Mouse (Mus musculus) hematopoietic stem cell, adult 5-6 weeks (primary cell): Measurements from ENCODE around the gene Abhd12b. TPM values are rescaled to one million over a fixed set of nuclear protein-coding genes. Genes with fewer than 3 reads are reported as not detected.

ENCODE experiments used
- ATAC-seq, 2 experiments: fragments of 125-278 bp in 1 of 2; replicated peaks in 1 of 2; 2 replicates each; pipeline ENCODE4 v1.8.0; 2016 to 2017; ENCODE audit warnings: inconsistent platforms in 2 of 2, mild to moderate bottlenecking in 2 of 2, moderate number of reproducible peaks in 2 of 2, low read depth in 1 of 2, moderate TSS enrichment in 1 of 2; ENCODE audit not compliant: low FRiP score in 2 of 2, poor library complexity in 2 of 2, severe bottlenecking in 2 of 2, insufficient read depth in 1 of 2, low TSS enrichment in 1 of 2
- total RNA-seq: library from RNA; stranded (forward); fragments of 172-1452, 232-1000 nt; gene quantifications from 2 replicates; pipeline ENCODE4 v1.2.3, GENCODE M21; 2017

Abhd12b gene
- total RNA-seq, result not detected in 2 replicates

DNA sequence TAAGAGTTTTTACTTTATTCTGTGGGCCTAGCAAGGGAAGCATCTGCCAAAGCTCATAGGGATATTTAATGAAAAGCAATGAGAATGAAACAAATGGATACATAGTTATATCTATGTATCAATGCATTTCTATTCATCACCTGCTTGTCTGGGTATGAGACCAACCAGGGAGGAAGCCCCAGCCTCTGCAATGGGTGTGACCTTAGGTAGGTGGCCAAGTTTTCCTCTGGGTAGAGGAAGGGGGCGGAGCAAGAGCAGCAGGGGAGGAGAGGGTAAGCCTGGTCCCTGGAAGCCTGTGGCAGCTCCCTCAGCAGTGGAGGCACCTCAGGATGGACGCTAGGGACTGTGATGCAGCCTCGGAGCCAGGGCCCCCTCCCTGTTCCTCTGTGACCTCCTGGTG lies at the start of gene Abhd12b:
Abhd12b (plus strand) TSS at position 301 of the 400 bp plus-strand sequence.
- ATAC-seq, result no peak

- ATAC-seq, result no peak
These were observed 49.7 kb upstream of the Abhd12b start for GRCm38 (mm10) chr12:70104199-70104598.

DNA sequence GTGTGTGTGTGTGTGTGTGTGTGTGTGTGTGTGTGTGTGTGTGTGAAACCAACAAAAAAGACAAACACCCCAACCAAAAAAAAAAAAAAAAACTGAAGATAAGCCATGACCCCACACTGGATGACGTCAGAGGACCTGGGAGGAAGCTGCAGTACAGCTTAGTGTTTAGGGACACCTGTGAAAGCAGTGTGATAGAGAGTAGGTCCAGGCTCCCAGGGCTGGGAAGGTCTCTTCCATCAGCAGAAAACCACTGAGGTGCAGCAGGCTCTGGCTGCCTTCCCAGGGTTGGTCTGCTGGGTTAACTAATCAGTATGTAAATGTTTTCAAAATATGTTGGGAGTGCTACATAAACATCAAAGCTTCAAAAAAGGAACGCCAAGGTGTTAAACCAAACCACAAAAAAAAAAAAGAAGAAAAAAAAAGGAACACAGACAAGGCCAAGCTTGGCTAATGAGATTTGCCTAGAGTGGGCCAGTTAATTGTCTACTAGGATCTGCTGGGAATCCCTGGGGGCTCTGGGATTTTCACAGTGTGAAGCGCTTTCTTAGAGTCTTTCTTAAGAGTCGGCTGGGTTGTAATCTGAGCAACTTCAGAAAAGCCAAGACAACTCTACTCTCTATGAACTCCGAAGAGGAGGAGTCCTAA lies 49.0 kb upstream of the Abhd12b start:
- no peak for ATAC-seq

GRCm38 (mm10) chr12:70105885-70106284 lies 48.1 kb upstream of the Abhd12b start:
- no peak for ATAC-seq

DNA sequence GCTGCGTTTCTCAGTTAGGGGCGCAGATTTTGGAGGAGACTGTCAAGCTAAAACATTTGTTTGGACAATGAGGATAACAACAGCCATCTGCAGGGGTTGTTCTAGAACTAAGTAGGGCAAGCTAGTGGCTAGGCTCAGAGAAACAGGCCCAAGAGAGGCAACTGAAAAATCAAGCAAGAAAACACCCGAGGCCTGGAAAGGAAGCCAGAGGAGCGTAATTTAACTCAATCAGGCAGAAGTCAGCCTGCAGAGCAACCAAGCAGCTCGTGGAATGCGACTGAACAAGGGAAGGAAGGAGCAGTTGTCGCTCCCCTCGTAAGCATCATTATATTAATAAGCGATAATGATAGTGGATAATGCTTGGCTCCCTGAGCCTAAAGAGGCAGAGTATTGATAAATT lies 47.4 kb upstream of the Abhd12b start:
- ATAC-seq, result no peak

DNA sequence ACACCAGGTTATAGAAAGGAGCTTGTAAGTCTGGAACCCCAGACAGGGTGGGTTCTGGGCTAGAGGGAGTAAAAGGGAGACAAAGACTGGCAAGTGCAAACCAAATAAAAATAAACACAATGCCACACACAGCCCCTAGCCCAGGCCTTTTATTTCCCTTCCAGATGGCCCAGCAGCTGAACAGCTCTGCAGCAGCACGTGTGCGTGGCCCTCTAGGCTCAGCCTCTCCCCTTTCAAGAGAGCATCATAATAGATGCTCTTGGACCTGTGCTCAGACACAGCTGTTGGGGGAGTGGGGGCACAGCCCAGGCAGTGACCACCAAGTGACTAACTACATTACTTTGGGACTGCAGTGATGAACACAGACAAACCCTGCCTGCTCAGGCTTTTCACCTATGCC lies 45.8 kb upstream of the Abhd12b start:
- ATAC-seq, result no peak

DNA sequence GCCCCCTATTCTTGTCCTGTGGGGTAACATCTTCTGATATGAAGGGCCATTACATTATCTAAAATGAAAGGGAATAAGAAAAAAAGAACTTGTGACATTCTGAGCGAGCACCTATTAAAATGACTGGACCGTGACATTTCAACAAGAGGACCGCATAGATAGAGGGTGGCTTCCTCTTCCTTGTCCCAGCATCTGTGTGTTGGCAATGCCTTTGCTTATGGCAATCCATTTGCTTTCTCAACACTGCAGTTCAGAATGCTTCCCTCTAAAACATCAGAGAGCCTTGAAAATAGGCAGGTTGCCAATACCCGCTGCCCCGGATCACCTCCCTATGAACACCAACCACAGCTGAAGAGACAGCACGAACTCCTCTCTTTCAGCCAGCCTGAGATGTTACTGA lies 44.0 kb upstream of the Abhd12b start:
- ATAC-seq, result peak in 1 of 2 experiments; percentile 34; a peak in 1 of 4 replicates

- ATAC-seq, result peak in 1 of 2 experiments; percentile 16; a peak in 1 of 4 replicates
These were observed 43.4 kb upstream of the Abhd12b start for GRCm38 (mm10) chr12:70110375-70111116.

GRCm38 (mm10) chr12:70111117-70111366 lies 42.9 kb upstream of the Abhd12b start:
- ATAC-seq, result peak in 1 of 2 experiments; percentile 11; a peak in 1 of 4 replicates

DNA sequence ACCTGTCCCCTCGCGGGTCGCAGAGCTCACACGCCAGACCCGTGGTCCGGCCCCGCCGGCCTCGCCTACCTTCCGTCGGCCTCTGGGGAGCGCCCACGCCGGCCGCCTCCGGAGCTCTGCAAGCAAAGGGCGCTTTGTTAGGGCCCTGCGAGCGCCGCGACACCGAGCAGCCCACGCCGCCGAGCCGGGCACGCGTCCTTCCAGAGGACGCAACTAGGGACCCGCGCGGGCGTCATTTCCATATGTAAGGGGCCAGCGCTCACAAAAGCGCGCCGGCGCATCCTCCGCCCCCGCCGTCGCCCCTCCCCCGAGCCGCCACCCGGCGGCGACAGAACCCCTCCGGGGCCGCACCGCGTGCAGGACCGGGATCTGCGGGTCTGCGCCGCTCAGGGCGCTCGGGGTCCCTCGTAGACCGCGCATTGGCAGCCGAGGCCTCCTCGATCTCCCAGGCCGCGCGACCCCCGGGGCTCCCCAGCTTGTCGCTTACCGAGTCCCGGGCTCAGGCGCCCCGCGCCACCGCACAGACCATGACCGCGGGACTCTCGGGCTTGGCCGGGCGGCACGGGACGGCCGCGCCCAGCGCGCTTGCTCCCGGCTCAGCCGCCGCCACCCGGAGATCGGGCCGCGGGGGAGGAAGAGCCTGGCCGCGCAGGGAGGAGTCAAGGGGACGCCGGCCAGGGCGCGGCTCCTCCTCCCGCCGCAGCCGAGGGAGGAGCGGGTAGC lies 42.4 kb upstream of the Abhd12b start:
- peak; percentile 74 to 77 for ATAC-seq

DNA sequence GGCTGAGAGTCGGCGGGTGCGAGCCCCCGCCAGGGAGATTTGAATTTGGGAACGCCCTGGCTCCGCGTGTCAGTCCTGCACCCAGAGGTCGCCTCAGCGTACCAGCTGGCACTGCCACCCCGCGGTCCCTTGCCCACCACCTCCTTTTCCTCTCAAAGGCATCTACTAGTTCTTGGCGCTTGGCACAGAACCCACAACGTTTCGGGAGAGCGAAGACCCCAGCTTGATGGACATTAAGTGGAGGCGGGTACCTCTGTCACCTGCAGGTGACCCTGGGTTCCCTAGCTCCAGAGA lies 41.9 kb upstream of the Abhd12b start:
- no peak for ATAC-seq

DNA sequence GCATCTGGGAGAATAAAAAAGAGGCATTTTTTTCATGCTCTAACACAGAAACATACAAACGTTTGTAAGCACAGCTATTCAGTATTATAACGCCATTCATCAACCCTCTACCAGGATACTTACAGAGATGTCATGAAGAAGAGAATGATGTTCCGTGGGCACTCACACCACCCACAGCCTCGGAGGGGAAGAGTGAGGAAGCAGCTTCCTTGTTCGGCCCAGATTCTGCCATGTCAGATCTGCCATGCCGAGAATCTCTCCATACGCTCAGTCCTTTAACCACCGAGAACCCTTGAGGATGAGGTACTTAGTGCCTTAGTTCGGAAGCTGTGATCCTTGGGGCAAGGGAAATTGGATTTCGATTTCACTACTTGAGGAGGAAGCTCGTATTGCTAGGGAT lies 40.6 kb upstream of the Abhd12b start, which contains the start of gene Nin:
Nin (minus strand) TSS at position 367 of the 400 bp plus-strand sequence.
- no peak for ATAC-seq

- no peak for ATAC-seq
These were observed 36.8 kb upstream of the Abhd12b start for GRCm38 (mm10) chr12:70117146-70117545.

- ATAC-seq, result no peak
These were observed 35.1 kb upstream of the Abhd12b start for GRCm38 (mm10) chr12:70118721-70119345.

DNA sequence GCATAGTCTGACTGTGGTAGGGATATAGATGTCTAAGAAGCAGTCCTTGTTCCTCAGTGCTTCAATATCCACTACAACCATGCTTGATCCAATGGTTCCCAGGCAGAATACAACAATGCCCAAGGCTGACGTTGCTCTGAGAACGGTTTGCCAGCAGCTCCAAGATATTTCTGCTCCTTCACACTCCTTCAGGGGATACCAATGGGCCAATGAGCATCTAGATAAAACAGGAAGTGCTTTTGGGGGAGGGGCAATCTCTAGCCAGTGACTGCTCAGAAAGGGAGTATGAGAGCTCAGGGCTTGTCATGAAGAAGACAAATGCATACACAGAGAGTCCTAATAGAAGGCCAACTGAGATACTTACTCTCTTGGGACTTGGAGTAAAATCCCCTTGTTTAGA lies 34.4 kb upstream of the Abhd12b start:
- ATAC-seq, result peak; percentile 49 to 64; a peak in 3 of 4 replicates

DNA sequence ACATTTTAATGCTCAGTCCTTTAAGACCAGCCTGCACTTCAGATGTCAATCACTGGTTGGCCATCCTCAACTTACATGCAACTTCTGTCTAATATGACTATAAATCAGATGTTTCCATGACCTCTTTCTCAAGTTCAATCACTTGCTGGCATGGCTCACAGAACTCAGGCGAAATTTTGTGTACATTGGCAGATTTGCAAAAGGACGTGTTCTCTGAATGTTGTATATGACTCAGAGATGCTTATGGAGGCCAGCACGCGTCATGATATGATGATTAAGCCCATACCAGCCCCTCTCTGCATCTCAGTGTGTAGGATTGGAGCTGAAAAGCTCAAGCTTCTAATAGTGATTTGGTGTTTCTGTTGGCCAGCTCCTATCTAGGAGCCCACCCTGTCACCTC lies 27.3 kb upstream of the Abhd12b start:
- ATAC-seq, result no peak

- ATAC-seq, result peak; percentile 84 to 89
These were observed 24.8 kb upstream of the Abhd12b start for GRCm38 (mm10) chr12:70129105-70129504.

DNA sequence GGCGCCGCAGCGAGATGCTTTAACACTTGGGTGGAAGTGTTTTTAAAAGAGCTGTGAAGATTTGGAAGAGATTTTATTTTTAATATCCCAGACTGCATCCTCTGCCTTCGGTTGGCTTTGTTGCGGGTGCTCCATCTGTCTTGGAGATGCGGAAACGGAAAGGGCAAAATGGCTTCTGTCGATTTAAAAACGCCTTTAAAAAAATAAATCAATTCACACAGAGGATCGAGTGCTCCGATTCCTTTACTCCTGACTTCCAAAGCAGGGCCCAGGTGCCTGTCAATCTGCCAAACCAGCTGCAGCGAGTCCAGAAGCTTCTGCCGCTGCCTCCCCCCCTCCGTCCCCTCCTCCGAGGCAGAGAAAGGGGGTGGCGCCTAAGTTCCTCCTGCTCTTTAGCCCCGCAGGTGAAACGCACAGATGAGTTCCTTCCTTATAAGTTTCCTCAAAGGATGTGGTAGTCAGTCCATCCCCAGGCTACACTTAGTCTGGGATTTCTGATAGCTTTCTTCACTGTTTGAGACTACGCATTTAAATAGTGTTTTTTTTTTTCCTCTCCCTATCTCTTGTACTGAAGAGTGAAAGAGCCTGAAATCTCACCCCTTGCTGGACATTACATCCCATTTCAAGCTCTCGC lies 22.8 kb upstream of the Abhd12b start:
- ATAC-seq, result no peak
